Mouse (Mus musculus): Measurements from ENCODE around the gene Tex46. TPM values are rescaled to one million over a fixed set of nuclear protein-coding genes. Genes with fewer than 3 reads are reported as not detected.

Tex46 gene
- polyA plus RNA-seq, 1 experiment from 2014 or later: not detected

DNA sequence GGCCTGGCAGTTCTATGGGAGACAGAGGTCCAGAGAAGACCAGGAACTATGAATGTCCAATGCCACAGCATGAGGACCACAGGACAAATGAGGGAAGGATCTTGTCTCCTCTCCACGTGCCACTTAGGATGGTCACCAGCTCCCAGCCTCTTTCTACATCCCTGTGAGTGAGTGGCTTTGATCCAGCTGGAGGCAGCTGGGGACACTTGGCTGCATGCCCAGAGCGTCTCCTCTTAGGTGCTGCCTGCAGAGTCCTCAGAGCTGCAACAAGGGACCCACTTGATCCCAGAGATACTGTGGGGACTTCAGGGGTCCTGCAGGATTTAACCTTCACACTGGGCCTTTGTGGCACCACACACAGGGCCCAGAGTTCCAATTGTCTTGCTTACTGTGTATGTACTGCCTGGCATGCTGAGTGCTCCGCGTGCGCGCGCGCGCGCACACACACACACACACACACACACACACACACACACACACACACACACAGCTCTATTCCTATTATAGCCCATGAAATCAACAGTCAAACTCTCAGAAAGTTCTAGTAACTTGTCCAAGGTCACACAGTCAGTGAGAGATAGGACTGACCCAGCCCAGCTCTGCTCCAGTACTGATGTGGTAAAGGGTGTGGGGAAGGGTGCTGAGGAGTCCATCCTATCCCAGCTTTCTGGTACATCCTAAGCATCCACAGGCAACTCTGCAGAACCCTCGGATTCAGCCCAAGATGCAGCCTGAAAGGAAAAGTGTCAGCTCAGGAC lies 21.2 kb downstream of the Tex46 start:
- DNase-seq (ENCODE audit: low spot score): no peak

DNA sequence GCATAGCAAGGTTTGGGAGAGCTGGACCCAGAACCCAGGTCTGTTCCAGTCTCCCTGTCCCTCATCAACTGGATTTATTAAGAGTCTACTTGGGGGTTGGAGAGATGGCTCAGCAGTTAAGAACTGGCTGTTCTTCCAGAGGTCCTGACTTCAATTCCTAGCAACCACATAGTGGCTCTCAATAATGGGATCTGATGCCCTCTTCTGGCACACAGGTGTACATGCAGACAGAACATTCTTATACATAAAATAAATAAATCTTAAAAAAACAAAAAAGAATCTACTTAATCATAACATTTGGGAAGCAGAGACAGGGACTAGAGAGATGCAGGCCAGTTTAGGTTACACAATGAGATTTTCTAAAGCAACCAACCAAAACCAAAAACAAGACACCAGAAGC lies 25.8 kb downstream of the Tex46 start:
- DNase-seq (ENCODE audit: low spot score): no peak

DNA sequence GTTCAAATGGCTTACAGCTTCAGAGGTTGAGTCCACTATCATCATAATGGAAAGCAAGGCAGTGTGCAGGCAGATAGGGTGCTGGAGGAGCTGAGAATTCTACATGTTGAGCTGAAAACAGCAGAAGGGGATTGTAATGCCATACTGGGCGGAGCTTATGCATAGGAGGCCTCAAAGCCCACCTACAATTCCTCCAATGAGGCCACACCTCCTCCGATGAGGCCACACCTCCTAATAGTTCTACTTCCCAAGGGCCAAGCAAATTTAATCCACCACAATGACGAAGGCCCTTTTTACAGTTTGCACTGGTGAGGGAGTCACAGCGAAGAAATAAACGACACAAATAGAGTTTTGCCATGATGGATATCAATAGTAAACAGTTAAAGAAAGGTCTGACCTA lies 26.3 kb downstream of the Tex46 start:
- DNase-seq (ENCODE audit: low spot score): no peak

DNA sequence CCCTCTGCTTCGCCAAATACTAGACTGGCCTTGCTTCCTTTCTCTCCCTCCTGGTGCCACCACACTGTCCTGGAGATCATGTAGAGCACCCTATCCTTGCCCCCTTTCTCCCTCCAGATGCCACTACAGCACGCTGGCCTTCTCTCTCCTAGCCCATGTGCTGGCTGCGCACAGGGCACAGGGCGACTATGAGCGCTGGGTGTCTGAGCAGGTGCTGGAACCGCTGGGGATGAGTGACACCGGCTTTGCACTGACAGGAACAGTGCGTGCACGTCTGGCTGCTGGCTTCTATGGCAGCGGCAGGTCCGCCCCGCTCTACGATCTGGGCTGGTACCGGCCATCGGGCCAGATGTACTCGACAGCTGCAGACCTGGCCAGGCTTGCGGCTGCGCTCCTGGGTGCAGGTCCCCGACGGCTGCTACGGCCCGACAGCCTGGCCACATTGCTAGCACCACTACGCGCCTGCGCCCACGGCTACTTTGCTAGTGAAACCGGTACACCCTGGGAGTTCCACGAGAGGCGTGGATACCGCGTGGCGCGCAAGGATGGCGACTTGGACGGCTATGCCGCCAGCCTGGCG lies 26.8 kb downstream of the Tex46 start:
- no peak for DNase-seq (ENCODE audit: low spot score)

DNA sequence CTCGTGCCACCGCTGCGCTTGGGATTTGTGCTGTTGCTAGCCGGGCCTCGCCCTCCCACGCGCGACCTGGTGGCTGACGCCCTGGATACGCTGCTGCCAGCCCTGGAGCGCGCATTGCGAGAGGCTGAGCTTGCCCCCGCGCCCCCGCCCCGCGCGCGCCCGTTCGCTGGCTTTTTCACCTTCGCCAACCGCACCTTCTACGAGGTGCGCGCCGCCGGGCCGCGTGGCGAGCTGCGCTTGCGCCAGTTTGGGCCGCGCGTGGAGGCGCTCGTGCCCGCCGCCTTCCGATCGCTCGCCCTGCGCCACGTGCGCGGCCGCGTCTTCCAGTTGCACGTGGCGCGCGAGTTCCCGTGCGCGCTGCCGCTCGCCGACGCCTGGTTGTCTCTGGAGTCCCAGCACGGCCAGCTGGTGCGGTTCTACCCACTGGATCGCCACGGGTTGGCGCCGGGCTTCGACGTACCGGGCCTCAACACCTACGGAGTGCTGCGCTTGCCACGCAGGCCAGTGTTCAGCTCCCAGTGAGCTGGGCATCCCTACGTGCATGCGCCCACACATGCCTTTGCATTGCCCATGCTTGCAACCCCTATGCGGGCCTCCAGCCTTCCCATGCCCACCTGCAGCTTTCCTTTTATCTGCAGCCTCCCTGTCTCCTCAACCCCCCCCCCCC lies 27.5 kb downstream of the Tex46 start:
- peak; percentile 72 for DNase-seq (ENCODE audit: low spot score)

DNA sequence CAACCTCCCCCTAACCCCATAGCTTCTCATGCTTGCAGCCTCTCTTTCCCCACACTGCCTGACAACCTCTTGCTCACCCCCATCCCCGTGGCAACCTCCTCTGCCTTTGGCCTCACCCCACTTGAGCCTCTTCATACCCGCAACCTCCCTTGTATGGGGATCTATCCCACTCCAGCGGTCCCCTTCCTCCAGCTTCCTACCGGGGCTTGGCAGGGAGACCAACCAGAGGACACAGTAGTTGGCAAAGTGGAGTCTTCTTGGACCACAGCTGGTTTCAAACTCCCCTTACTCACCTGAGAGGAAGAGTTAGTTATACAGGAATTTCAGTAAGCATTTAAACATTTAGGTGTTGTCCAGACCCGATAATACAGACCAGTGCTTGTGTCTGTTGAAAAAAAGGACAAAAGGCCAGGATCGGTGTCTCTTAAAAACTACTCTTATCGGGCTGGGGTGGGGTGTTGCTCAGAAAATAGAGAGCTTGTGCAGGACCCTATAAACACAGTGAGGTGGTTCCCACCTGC lies 28.1 kb downstream of the Tex46 start:
- no peak for DNase-seq (ENCODE audit: low spot score)

DNA sequence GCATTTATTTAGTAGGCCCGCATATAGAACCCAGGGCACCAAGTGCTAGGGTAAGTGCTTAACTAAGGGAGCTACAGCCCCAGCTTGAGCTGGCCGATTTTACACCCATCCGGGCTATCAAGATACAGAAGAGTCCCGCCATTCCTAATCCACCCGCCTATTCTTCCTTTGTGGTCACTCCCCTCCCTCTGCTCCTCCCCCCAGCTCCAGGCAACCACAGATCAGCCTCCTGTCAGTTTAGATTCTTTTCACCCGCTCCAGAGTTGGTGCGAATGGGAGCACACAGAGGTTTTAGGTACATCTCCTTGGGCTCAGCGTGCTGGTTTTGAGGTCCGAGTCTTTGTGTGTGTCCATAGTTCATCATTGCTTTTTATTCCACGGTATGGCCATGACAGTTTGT lies 28.7 kb downstream of the Tex46 start:
- DNase-seq (ENCODE audit: low spot score): no peak

DNA sequence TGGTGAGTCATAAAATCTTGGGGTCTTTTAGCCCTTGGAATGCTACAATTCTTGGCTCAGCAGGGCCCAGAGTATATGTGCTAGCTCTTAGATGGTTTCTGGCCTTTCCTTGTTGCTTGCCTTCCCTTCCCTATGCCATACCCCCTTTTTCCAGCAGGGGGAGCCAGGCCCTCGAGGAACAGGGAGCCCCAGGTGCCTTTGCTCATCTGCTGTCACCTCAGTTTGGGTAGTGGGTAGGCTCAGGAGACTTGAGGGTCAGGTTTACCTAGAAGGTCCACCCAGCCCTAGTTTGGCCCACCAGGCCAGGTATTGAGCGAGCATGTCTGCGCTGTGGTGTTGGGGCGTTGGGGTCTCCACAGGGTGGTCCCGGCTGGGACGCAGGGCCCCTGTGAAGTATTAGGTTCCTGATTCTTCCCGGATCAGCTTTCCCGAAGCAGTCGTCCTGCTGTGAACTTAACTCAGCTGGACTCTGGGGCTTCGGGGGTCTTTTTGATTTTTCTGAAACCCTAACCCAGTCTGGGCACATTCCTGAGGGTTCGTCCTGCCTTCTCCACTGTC lies 38.8 kb downstream of the Tex46 start:
- peak; percentile 78 for DNase-seq (ENCODE audit: low spot score)

DNA sequence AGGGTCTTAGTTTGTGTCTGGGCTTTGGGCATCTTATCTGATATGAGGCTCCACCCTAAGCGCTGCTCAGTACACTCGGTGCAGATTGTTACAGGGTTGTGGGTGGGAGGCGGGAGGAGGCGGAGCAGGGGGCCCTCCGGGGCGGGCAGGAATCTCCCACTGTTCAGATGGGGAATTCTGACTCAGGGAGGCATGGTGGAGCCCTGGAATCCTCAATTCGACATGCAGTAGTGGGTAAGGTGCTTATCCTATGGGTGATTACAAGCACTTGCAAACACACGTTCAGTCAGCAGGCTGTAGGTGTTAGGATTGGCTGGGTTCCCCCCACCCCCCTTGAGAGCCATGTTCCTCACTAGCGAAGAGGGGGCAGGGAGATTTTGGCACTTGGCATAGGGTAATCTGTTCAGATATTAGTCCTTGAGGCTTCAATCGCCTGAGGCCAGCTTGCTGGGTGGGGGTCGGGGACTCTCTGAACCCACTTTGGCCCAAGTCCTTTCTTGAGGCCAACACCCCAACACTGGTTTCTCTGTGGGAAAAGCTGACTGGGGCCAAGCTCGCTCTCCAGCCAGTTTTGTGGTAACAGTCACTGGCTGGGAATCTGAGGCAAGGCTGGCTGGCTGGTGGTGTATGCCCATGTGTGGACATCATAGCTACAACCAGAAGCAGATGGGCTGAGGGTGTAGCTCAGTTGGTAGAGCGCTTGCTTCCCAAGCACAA lies 39.4 kb downstream of the Tex46 start:
- no peak for DNase-seq (ENCODE audit: low spot score)

DNA sequence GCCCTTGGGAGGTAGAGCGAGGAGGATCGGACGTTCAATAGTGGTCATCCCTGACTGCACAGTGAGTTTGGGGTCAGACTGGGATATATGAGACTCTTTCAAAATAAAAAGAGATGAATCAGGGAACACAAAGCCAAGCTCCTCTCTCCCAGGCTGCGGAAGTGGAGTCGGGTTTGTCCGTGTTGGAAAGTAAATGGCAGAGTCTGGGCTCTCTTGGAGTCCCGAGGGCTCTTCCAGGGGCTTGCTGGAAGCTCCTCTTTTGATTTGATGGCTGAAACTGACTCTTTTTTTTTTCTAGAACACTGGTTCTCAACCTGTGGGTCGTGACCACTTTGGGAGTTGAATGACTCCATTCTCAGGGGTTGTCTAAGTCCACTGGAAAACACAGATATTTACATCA lies 40.0 kb downstream of the Tex46 start:
- no peak for DNase-seq (ENCODE audit: low spot score)

DNA sequence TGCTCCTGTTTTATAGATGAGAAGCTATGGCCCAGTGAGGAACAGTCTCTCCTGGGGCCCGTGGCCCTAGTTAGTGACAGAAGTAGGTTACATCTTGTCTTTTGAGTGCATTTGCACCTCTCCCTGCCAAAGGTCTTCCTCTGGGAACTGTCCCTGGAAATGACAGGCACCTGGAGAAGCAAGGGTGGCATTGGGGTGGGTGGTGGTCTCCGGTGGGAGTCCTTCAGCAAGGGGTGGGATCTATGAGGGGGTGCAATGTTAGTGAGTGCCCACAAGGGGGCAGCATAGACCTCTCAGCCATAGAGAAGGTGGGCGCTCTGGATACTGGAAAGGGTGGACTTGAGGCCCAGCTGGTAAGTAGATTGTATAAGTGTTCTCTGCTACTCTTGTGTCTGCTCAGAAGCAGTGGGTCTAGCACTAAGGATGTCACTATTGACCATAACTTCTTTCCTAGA lies 41.1 kb downstream of the Tex46 start:
- peak; percentile 67 for DNase-seq (ENCODE audit: low spot score)

DNA sequence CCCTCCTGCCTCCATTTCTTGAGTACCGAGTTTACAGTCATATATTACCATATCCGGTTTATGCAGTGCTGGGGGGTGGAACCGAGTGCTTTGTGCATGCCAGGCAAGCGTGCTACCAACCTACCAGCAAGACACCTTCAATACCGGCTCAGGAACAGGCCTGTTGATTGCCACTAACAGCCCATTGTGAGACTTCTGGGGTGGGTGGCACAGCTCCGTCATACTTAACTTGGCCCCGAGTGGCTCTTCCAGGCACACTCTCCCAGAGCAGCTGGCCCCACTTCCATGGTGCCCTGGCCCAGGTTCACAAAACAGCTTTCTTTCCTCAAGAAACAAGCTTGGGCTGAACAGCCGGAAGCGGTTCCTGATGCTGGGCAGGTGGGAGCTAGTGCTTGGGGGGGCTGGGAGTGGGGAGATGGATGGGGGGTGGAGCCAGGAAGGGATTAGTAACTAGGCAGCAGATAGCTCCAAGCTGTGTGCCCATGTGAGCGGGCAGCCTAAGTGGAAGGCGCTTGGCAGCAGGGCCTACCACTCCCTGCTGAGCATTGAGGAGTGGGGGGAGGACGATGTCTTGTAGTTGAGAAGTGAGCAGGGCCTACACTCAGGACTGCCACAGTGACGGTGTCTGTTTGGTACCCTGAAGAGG lies 41.8 kb downstream of the Tex46 start:
- no peak for DNase-seq (ENCODE audit: low spot score)

DNA sequence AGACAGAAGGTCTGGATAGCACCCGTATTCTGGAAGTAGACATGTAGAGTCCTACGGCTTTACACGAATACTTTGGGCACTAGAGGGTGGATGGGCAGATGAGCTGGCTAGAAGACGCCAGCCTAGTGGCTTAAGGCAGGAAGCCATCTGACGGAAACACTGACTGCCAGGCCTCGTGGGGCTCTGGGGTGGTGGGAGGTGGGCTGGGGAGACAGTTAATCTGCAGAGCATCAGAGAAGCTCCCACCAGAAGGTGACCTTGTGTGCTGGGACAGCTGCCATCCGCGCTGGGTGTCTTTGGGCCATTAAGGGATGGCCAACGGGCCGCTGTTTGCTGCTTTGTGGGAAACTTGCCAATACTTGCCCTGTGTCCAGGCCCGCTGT lies 42.3 kb downstream of the Tex46 start:
- DNase-seq (ENCODE audit: low spot score): no peak

DNA sequence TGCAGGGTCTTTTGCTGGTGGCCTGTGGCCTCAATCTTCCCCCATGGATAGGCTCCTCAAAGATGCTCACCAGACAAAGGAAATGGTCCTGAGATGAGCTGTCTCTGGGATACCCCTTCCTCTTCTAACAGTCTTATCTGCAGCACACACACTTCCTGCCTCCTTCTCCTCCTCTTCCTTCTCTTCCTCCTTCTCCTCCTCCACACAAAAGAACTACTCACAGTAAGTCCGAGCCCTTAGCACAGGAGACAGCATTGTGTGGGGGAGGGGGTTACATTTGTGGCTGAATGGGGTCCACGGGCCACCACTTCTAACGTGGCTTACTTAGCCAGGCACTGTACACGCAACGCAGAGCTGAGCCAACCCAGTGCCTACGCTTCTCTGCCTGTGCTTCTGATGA lies 42.8 kb downstream of the Tex46 start:
- no peak for DNase-seq (ENCODE audit: low spot score)

DNA sequence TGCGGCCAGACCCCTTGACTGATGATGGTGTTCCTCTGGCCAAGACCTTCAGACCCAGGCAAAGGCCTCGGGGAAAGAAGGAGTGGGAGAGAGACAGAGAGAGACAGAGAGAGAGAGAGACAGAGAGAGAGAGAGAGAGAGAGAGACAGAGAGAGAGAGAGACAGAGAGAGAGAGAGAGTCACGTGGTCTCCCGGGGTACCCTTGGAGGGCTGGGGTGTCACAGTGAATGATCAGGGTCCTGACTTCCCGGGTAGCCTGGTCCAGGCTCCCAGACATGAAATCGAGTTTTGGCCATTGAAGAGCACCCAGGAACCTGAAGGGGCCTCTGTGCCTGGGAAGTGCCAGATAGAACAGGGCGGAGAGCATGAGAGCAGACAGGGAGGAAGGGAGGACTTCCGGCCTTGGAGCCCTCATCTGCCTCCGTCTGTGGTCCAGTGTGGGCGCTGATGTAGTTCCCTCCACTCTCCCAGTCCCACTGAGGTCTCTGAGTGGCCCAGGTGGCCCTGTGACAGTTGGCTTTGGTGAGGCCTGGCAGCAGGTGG lies 43.5 kb downstream of the Tex46 start:
- DNase-seq (ENCODE audit: low spot score): peak; percentile 13

DNA sequence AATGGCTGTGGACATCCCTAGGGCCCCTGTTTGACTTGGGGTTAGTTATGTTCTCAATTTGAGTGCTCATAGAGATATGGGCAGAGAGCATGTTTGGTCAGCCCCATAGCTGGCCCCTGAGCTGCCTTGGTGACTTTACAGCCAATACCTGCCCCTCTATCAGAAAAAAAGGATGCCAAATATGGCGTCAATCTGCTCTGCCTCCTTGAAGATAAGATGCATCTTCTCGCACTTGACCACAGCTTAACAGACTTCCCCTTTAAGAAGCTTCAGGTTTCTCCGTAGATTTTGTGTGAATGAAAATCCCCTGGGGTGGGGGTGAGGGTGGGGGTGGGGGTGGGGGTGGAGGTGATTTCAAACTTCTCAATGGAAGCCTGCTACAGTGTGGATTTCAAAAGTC lies 47.7 kb downstream of the Tex46 start:
- no peak for DNase-seq (ENCODE audit: low spot score)

Data from thymus, postnatal 0 days (tissue).